Mouse (Mus musculus) urinary bladder, adult 2 months (tissue): ENCODE measurements around the gene C1ql2. TPM values are rescaled to one million over a fixed set of nuclear protein-coding genes. Genes with fewer than 3 reads are reported as not detected.

Experiments
- DNase-seq: peaks from one replicate; pipeline ENCODE4 v3.0.0; 2022; ENCODE audit warnings: low spot score
- polyA plus RNA-seq: library from polyadenylated mRNA; depleted of rRNA; stranded (reverse); fragments of >200 nt; gene quantifications from 2 replicates; pipeline ENCODE4 v1.2.3, GENCODE M21; 2012; rRNA removed

C1ql2 gene
- polyA plus RNA-seq, 1 experiment = 0.11 TPM

- no peak for DNase-seq
Measured at GRCm38 (mm10) chr1:120385029-120385571, 44.7 kb downstream of the C1ql2 start.

DNA sequence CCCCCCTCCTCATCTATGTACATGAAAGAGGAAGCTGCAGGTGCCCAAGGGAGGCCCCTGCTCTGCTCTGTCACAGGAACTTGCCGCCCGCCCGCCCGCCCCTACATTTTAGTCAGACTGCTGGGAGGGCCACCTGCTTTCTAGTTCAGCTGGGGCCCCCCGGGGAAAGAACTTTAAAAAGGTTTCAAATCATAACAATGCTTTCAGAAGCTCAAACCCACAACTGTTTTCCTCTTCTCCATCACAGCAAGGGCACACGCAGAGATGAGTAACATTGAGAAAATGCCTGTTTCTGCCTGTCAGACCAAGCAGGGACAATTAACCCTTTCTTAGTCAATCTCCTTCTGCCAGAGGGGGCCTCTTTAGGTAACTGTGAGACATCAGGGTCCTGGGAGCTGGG is 49.4 kb downstream of the C1ql2 start:
- no peak for DNase-seq

GRCm38 (mm10) chr1:120390336-120390735 is 50.0 kb downstream of the C1ql2 start:
- DNase-seq = no peak

Other genes with a start within 250 kb of the C1ql2 start
- 364 and 515 TPM in 2 replicates for gene Dbi, start 219.5 kb upstream of the C1ql2 start, polyA plus RNA-seq
- 8.1 and 9.5 TPM in 2 replicates for gene 3110009E18Rik, start 219.4 kb upstream of the C1ql2 start, polyA plus RNA-seq
- 34.7 and 39.8 TPM in 2 replicates for gene Steap3, start 67.9 kb upstream of the C1ql2 start, polyA plus RNA-seq
- gene Marco, start 164.4 kb downstream of the C1ql2 start, polyA plus RNA-seq = 0.10 and 0.18 TPM in 2 replicates